Mouse (Mus musculus) embryonic facial prominence, embryonic 11.5 days (tissue): ENCODE results near the gene Plpp7. TPM values are rescaled to one million over a fixed set of nuclear protein-coding genes. Genes with fewer than 3 reads are reported as not detected.
A peak's percentile ranks its signal among the peaks of the same experiment; 100 is the strongest.

ENCODE experiments used
- ATAC-seq: fragments of 200-750 bp; cut with Nextera tagmentation; replicated peaks from 2 replicates; pipeline ENCODE4 v1.8.0; 2017; ENCODE audit warnings: low read depth; ENCODE audit not compliant: insufficient number of reproducible peaks, low FRiP score, low TSS enrichment
- DNase-seq: peaks from one replicate; pipeline ENCODE4 v3.0.0-alpha.2; 2015; ENCODE audit warnings: low spot score
- H3K27ac ChIP-seq: fragments of 300-500 bp; sonication (generic); replicated peaks from 2 replicates; pipeline ENCODE4 v1.5.1; 2014; ENCODE audit warnings: mild to moderate bottlenecking, low read depth, low read length, control low read depth
- H3K27me3 ChIP-seq: fragments of 300-500 bp; sonication (generic); 2 replicates; pipeline ENCODE4 v1.6.1; 2014; ENCODE audit warnings: mild to moderate bottlenecking, low read length, moderate library complexity, mixed read lengths; ENCODE audit not compliant: control insufficient read depth, insufficient read depth
- H3K36me3 ChIP-seq: fragments of 300-500 bp; sonication (generic); replicated peaks from 2 replicates; pipeline ENCODE4 v1.6.1; 2014; ENCODE audit warnings: low read depth, mild to moderate bottlenecking, low read length, moderate library complexity, mixed read lengths; ENCODE audit not compliant: control insufficient read depth, insufficient read depth
- H3K4me1 ChIP-seq: fragments of 300-500 bp; sonication (generic); 2 replicates; pipeline ENCODE4 v1.6.1; 2014; ENCODE audit warnings: low read length, mixed read lengths; ENCODE audit not compliant: control insufficient read depth, insufficient read depth
- H3K4me2 ChIP-seq: fragments of 300-500 bp; sonication (generic); 2 replicates; pipeline ENCODE4 v1.6.1; 2014; ENCODE audit warnings: low read depth, mild to moderate bottlenecking, control low read depth, low read length, moderate library complexity
- H3K4me3 ChIP-seq: fragments of 300-500 bp; sonication (generic); 2 replicates; pipeline ENCODE4 v1.5.1; 2014; ENCODE audit warnings: low read depth, low read length, control low read depth
- H3K9ac ChIP-seq: fragments of 300-500 bp; sonication (generic); replicated peaks from 2 replicates; pipeline ENCODE4 v1.6.1; 2014; ENCODE audit warnings: mild to moderate bottlenecking, control low read depth, low read length
- H3K9me3 ChIP-seq: fragments of 300-500 bp; sonication (generic); replicated peaks from 2 replicates; pipeline ENCODE4 v1.6.1; 2016; ENCODE audit warnings: mild to moderate bottlenecking, low read length, inconsistent platforms, mixed read lengths; ENCODE audit not compliant: control insufficient read depth
- WGBS: fragments of 180-500 bp; shearing (Covaris S2); extraction: QIAGEN DNeasy Blood & Tissue Kit; methylation state at CpG from one replicate; pipeline ENCODE4 v1.1.7; 2014; 5-methylcytosine and 5-hydroxymethylcytosine counted together
- polyA plus RNA-seq: library from polyadenylated mRNA; unstranded; fragments of >200 nt; fragmentation: Nextera tagmentation; extraction: Ambion mirVana; gene quantifications from 2 replicates; pipeline ENCODE4 v1.2.1, GENCODE M21; 2014

Plpp7 gene
- polyA plus RNA-seq, 1 experiment from 2014 or later = 3.5 TPM

DNA sequence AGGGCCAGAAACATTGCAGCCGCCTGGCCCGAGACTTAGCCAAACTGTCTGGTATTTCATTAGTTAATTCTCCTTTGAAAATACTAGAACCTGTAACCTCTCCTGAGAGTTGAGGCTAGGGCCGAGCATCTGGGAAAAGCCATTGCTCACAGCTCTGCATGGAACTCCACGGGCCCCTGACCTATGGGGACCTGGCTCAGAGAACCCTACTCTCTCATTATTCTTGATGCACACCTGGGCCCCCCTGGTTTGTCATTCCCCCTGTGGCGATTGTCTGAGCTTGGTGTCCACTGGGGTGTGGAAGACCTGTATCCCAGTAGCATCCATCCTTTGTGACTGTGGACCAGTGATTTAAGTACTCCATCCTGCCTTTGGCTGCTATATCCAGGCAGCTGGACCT is 44.0 kb downstream of the Plpp7 start:
- Histone ChIP-seq H3K36me3 (no peaks in the 10 kb centered on the region), H3K9me3 (no peaks in the 10 kb centered on the region), H3K4me3 (no peak overlapping the region), H3K4me2 (no peak overlapping the region), H3K9ac (no peak overlapping the region), H3K4me1 (no peaks in the 10 kb centered on the region), H3K27me3 (no peaks in the 10 kb centered on the region), H3K27ac (no peak overlapping the region)
- DNase-seq (no peak), ATAC-seq (no peak)
- 75% methylated on average over 5 of the region's 5 CpGs for WGBS

DNA sequence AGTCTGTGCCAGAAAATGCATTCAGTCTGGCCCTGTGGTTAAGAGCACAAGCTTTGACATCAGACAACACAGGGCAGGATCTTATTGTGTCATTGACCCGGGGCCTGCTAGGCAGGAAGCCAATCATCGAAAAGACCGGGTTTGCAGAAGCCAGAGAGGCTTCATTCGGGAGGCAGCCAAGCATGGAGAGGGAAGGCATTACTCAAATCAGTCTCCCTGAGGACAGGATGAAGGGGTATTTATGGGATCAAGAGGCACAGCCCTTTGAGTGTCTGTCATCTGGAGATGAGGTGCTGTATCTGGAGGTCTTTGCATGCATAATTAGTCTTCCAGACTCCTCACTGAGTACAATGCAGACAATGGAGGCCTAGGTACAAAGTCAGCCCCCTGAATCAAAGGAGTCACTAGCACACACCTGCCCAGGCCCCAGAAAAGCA is 45.2 kb downstream of the Plpp7 start:
- 31% methylated on average over 4 of the region's 4 CpGs for WGBS
- no peak for ATAC-seq
- H3K27me3 ChIP-seq = no peaks in the 10 kb centered on the region
- no peaks in the 10 kb centered on the region for H3K4me1 ChIP-seq
- no peak overlapping the region for H3K4me2 ChIP-seq
- H3K36me3 ChIP-seq = no peaks in the 10 kb centered on the region
- no peak overlapping the region for H3K27ac ChIP-seq
- no peaks in the 10 kb centered on the region for H3K9me3 ChIP-seq
- DNase-seq = no peak
- no peak overlapping the region for H3K4me3 ChIP-seq
- H3K9ac ChIP-seq = no peak overlapping the region

DNA sequence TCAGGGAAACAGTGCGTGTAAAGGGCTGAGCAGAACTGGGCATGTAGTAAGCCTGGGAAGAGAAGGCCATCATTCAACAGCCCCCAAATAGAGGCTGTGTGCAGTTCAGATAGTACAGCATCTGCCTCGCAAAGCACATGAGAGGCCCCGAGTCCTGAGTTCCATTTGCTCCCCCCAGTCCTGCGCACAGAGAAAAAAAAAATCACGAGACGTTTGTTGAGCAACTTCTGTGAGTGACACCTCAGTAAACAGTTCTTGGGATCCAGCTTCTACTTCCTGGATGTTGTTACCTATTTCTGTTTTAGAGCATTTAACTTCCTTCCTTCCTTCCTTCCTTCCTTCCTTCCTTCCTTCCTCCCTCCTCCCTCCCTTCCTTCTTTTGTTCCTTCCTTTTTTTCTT is 46.3 kb downstream of the Plpp7 start:
- Histone ChIP-seq H3K9me3 (no peaks in the 10 kb centered on the region), H3K36me3 (no peaks in the 10 kb centered on the region), H3K27ac (no peak overlapping the region), H3K27me3 (no peaks in the 10 kb centered on the region), H3K9ac (no peak overlapping the region), H3K4me3 (no peak overlapping the region), H3K4me2 (no peak overlapping the region), H3K4me1 (no peaks in the 10 kb centered on the region)
- no peak for ATAC-seq
- no peak for DNase-seq
- WGBS = 78% methylated on average over 6 of the region's 6 CpGs

DNA sequence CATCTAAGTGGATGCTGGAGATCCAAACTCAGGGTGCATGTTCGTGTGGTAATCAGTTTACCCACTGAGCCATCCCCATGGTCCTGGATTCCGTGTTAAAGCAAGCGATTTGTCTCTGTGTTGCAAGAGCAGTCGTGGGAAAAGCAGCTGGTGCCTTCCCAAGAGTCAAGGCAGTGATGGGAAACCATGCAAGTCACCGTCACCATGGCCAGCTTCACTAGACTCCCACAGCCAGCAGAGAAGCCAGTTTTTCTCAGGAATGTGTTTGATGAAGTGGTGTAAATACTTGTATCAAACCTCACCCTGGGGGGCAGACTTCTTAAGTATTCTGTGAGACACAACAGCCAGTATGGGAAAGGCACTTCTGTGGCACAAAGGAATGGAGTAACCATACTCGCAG is 47.0 kb downstream of the Plpp7 start:
- Histone ChIP-seq H3K4me3 (no peak overlapping the region), H3K4me1 (no peaks in the 10 kb centered on the region), H3K27ac (no peak overlapping the region), H3K4me2 (no peak overlapping the region), H3K36me3 (no peaks in the 10 kb centered on the region), H3K9ac (no peak overlapping the region), H3K27me3 (no peaks in the 10 kb centered on the region), H3K9me3 (no peaks in the 10 kb centered on the region)
- 65% methylated on average over 6 of the region's 6 CpGs for WGBS
- no peak for DNase-seq
- no peak for ATAC-seq

DNA sequence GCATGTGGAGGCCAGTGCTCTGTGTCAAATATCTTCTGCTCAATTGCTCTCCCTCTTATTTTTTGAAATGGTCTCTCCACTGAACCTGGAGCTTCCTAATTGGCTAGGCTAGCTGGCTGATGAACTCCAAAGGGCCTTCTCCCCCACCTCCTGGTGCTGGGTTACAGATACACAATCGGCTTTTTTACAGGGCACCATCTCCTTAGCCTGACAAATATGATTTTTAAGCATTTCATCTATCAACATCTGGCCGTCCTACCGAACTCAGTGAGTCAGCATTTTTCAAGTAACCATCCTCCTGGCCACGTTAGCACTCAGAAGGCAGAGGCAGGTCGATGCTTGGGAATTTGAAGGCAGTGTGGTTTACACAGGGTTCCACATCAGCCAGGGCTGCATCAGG is 49.3 kb downstream of the Plpp7 start:
- no peak overlapping the region for H3K9ac ChIP-seq
- DNase-seq = no peak
- H3K4me2 ChIP-seq = no peak overlapping the region
- H3K4me3 ChIP-seq = no peak overlapping the region
- no peaks in the 10 kb centered on the region for H3K9me3 ChIP-seq
- H3K27me3 ChIP-seq = no peaks in the 10 kb centered on the region
- H3K36me3 ChIP-seq = no peaks in the 10 kb centered on the region
- H3K27ac ChIP-seq = no peak overlapping the region
- no peak for ATAC-seq
- WGBS = 84% methylated on average over 5 of the region's 5 CpGs
- H3K4me1 ChIP-seq = no peaks in the 10 kb centered on the region

GRCm38 (mm10) chr2:32146617-32147162 is 51.4 kb downstream of the Plpp7 start:
- 75% methylated on average over 5 of the region's 5 CpGs for WGBS
- H3K9me3 ChIP-seq = no peaks in the 10 kb centered on the region
- H3K27ac ChIP-seq = no peak overlapping the region
- no peak for ATAC-seq
- H3K4me2 ChIP-seq = no peak overlapping the region
- H3K9ac ChIP-seq = no peak overlapping the region
- H3K4me3 ChIP-seq = no peak overlapping the region
- H3K4me1 ChIP-seq = no peaks in the 10 kb centered on the region
- H3K36me3 ChIP-seq = no peaks in the 10 kb centered on the region
- H3K27me3 ChIP-seq = no peaks in the 10 kb centered on the region
- no peak for DNase-seq

- ATAC-seq (no peak), DNase-seq (no peak)
- Histone ChIP-seq H3K4me1 (peaks cover 7% of the 10 kb centered on the region), H3K27me3 (no peaks in the 10 kb centered on the region), H3K9me3 (no peaks in the 10 kb centered on the region), H3K9ac (peak overlapping the region; percentile 99), H3K4me2 (peak overlapping the region; percentile 69), H3K27ac (peak overlapping the region; percentile 99; the same call in 1 of the 2 replicates), H3K36me3 (no peaks in the 10 kb centered on the region), H3K4me3 (peak overlapping the region; percentile 97)
- 12% methylated on average over 1 of the region's 1 CpGs for WGBS
These were observed 54.8 kb downstream of the Plpp7 start for GRCm38 (mm10) chr2:32150135-32150534.

GRCm38 (mm10) chr2:32150562-32150923 is 55.2 kb downstream of the Plpp7 start:
- peaks cover 7% of the 10 kb centered on the region for H3K4me1 ChIP-seq
- peak overlapping the region; percentile 69 for H3K4me2 ChIP-seq
- no peak for DNase-seq
- no peaks in the 10 kb centered on the region for H3K9me3 ChIP-seq
- peak; percentile 64 for ATAC-seq
- no peaks in the 10 kb centered on the region for H3K36me3 ChIP-seq
- peak overlapping the region; percentile 99 for H3K27ac ChIP-seq
- 5% methylated on average over 7 of the region's 7 CpGs for WGBS
- H3K4me3 ChIP-seq = peak overlapping the region; percentile 97
- peak overlapping the region; percentile 99 for H3K9ac ChIP-seq
- no peaks in the 10 kb centered on the region for H3K27me3 ChIP-seq
